Mouse (Mus musculus) WW6 (cell line): ENCODE data around the gene Olfr1394.
"Not testable (repeated sequence)": the region's sequence is repeated elsewhere in the genome, so short reads cannot be mapped to it uniquely, and the experiment has no call there.

Experiments
- DNase-seq: peaks from one replicate; pipeline ENCODE4 v3.0.0-alpha.2; 2013; ENCODE audit warnings: low read depth, low spot score

The Olfr1394 gene

GRCm38 (mm10) chr11:49154077-49154476 lies at the start of gene Olfr1394:
TSS of gene Olfr1394 (plus strand) at chr11:49154377.
- no peak for DNase-seq

GRCm38 (mm10) chr11:49105752-49106151 lies 48.4 kb upstream of the Olfr1394 start:
- no peak for DNase-seq

- no peak for DNase-seq
These were observed 46.3 kb upstream of the Olfr1394 start for GRCm38 (mm10) chr11:49107650-49108537.

GRCm38 (mm10) chr11:49108833-49109232 lies 45.3 kb upstream of the Olfr1394 start:
- no peak for DNase-seq

- DNase-seq, result no peak
These were observed 43.2 kb upstream of the Olfr1394 start for GRCm38 (mm10) chr11:49111000-49111399.

- no peak for DNase-seq
These were observed 41.5 kb upstream of the Olfr1394 start for GRCm38 (mm10) chr11:49112624-49113219.

GRCm38 (mm10) chr11:49114158-49114557 lies 40.0 kb upstream of the Olfr1394 start:
- DNase-seq, result no peak

- DNase-seq, result no peak
These were observed 39.4 kb upstream of the Olfr1394 start, which contains the start of gene Olfr1396 for GRCm38 (mm10) chr11:49114774-49115173. TSS of gene Olfr1396 (minus strand) at chr11:49114874.

GRCm38 (mm10) chr11:49119635-49120034 lies 34.5 kb upstream of the Olfr1394 start:
- DNase-seq, result no peak

- DNase-seq, result no peak
These were observed 30.0 kb upstream of the Olfr1394 start for GRCm38 (mm10) chr11:49124169-49124568.

GRCm38 (mm10) chr11:49141974-49142373 lies 12.2 kb upstream of the Olfr1394 start, which contains the start of gene Olfr1395:
TSS of gene Olfr1395 (plus strand) at chr11:49142274.
- DNase-seq, result no peak

GRCm38 (mm10) chr11:49156821-49157814 lies 2.9 kb downstream of the Olfr1394 start:
- no peak for DNase-seq

GRCm38 (mm10) chr11:49168839-49169611 lies 14.8 kb downstream of the Olfr1394 start:
- DNase-seq, result peak; percentile 33

- no peak for DNase-seq
These were observed 16.4 kb downstream of the Olfr1394 start for GRCm38 (mm10) chr11:49170576-49170975.

- no peak for DNase-seq
These were observed 21.2 kb downstream of the Olfr1394 start for GRCm38 (mm10) chr11:49175345-49175744.

- not testable (repeated sequence) for DNase-seq
These were observed 22.0 kb downstream of the Olfr1394 start for GRCm38 (mm10) chr11:49176047-49176779.

- no peak for DNase-seq
These were observed 29.0 kb downstream of the Olfr1394 start for GRCm38 (mm10) chr11:49183172-49183571.

GRCm38 (mm10) chr11:49186452-49186851 lies 32.3 kb downstream of the Olfr1394 start:
- DNase-seq, result no peak

- DNase-seq, result no peak
These were observed 32.8 kb downstream of the Olfr1394 start, which contains the start of gene Btnl9 for GRCm38 (mm10) chr11:49186955-49187488. TSS of gene Btnl9 (minus strand) at chr11:49187159.

- DNase-seq, result no peak
These were observed 33.5 kb downstream of the Olfr1394 start for GRCm38 (mm10) chr11:49187701-49188100.
